Mouse (Mus musculus): ENCODE measurements around the gene Krtap3-3. TPM values are rescaled to one million over a fixed set of nuclear protein-coding genes. Genes with fewer than 3 reads are reported as not detected.

Gene Krtap3-3
- polyA plus RNA-seq, 1 experiment: not detected

Other genes starting within 250 kb of the Krtap3-3 start
- not detected in 2 replicates for gene Krt25, start 227.9 kb downstream of the Krtap3-3 start, polyA plus RNA-seq (2012; rRNA removed)
- gene Krt26, start 212.9 kb downstream of the Krtap3-3 start, polyA plus RNA-seq (2012; rRNA removed): not detected in 2 replicates
- not detected in 2 replicates for gene Krt27, start 199.8 kb downstream of the Krtap3-3 start, polyA plus RNA-seq (2012; rRNA removed)
- not detected in 2 replicates for gene Krt28, start 176.0 kb downstream of the Krtap3-3 start, polyA plus RNA-seq (2012; rRNA removed)
- 9.1 and 11.0 TPM in 2 replicates for gene Krt10, start 161.5 kb downstream of the Krtap3-3 start, polyA plus RNA-seq (2012; rRNA removed)
- gene Krt12, start 128.6 kb downstream of the Krtap3-3 start, polyA plus RNA-seq (2012; rRNA removed): 0.15 and 0.18 TPM in 2 replicates
- 48.8 and 63.6 TPM in 2 replicates for gene Krt20, start 112.7 kb downstream of the Krtap3-3 start, polyA plus RNA-seq (2012; rRNA removed)
- 3.4 and 4.2 TPM in 2 replicates for gene Krt23, start 57.7 kb downstream of the Krtap3-3 start, polyA plus RNA-seq (2012; rRNA removed)
- not detected in 2 replicates for gene Krt39, start 29.5 kb downstream of the Krtap3-3 start, polyA plus RNA-seq (2012; rRNA removed)
- not detected in 2 replicates for gene Krt40, start 7.7 kb downstream of the Krtap3-3 start, polyA plus RNA-seq (2012; rRNA removed)
- not detected in 2 replicates for gene Krtap3-2, start 6.0 kb upstream of the Krtap3-3 start, polyA plus RNA-seq (2012; rRNA removed)
- not detected in 2 replicates for gene Gm11939, start 8.6 kb upstream of the Krtap3-3 start, polyA plus RNA-seq (2012; rRNA removed)
- not detected in 2 replicates for gene Krtap3-1, start 15.8 kb upstream of the Krtap3-3 start, polyA plus RNA-seq (2012; rRNA removed)
- 0.22 TPM in 1 of 2 replicates, not detected in the other for gene Krtap1-5, start 30.2 kb upstream of the Krtap3-3 start, polyA plus RNA-seq (2012; rRNA removed)
- not detected in 2 replicates for gene Krtap1-4, start 32.8 kb upstream of the Krtap3-3 start, polyA plus RNA-seq (2012; rRNA removed)
- not detected in 2 replicates for gene Krtap1-3, start 40.5 kb upstream of the Krtap3-3 start, polyA plus RNA-seq (2012; rRNA removed)
- not detected in 2 replicates for gene Krtap9-3, start 47.2 kb upstream of the Krtap3-3 start, polyA plus RNA-seq (2012; rRNA removed)
- not detected in 2 replicates for gene Gm11938, start 52.4 kb upstream of the Krtap3-3 start, polyA plus RNA-seq (2012; rRNA removed)
- not detected in 2 replicates for gene Gm11937, start 59.3 kb upstream of the Krtap3-3 start, polyA plus RNA-seq (2012; rRNA removed)
- not detected in 2 replicates for gene Krtap2-4, start 64.0 kb upstream of the Krtap3-3 start, polyA plus RNA-seq (2012; rRNA removed)
- 0.18 TPM in 1 of 2 replicates, not detected in the other for gene Gm11562, start 69.6 kb upstream of the Krtap3-3 start, polyA plus RNA-seq (2012; rRNA removed)
- not detected in 2 replicates for gene Krtap4-1, start 77.4 kb upstream of the Krtap3-3 start, polyA plus RNA-seq (2012; rRNA removed)
- not detected in 2 replicates for gene Krtap4-2, start 84.2 kb upstream of the Krtap3-3 start, polyA plus RNA-seq (2012; rRNA removed)
- not detected in 2 replicates for gene Krtap4-7, start 93.2 kb upstream of the Krtap3-3 start, polyA plus RNA-seq (2012; rRNA removed)
- gene Gm11555, start 99.4 kb upstream of the Krtap3-3 start, polyA plus RNA-seq (2012; rRNA removed): not detected in 2 replicates
- not detected in 2 replicates for gene Gm11563, start 108.1 kb upstream of the Krtap3-3 start, polyA plus RNA-seq (2012; rRNA removed)
- gene Krtap4-6, start 115.1 kb upstream of the Krtap3-3 start, polyA plus RNA-seq (2012; rRNA removed): not detected in 2 replicates
- gene Gm14190, start 139.9 kb upstream of the Krtap3-3 start, polyA plus RNA-seq (2012; rRNA removed): not detected in 2 replicates
- not detected in 2 replicates for gene Gm14180, start 183.4 kb upstream of the Krtap3-3 start, polyA plus RNA-seq (2012; rRNA removed)
- gene Gm11595, start 222.0 kb upstream of the Krtap3-3 start, polyA plus RNA-seq (2012; rRNA removed): not detected in 2 replicates
- not detected in 2 replicates for gene Krtap4-8, start 229.8 kb upstream of the Krtap3-3 start, polyA plus RNA-seq (2012; rRNA removed)
- not detected in 2 replicates for gene Krtap4-9, start 234.3 kb upstream of the Krtap3-3 start, polyA plus RNA-seq (2012; rRNA removed)
- 0.06 TPM in 1 of 2 replicates, not detected in the other for gene Gm11596, start 242.6 kb upstream of the Krtap3-3 start, polyA plus RNA-seq (2012; rRNA removed)
- 0.08 TPM in 1 of 2 replicates, not detected in the other for gene Gm11569, start 248.1 kb upstream of the Krtap3-3 start, polyA plus RNA-seq (2012; rRNA removed)